ENCODE assay signal across 9 mouse cellular contexts in the genomic region with DNA sequence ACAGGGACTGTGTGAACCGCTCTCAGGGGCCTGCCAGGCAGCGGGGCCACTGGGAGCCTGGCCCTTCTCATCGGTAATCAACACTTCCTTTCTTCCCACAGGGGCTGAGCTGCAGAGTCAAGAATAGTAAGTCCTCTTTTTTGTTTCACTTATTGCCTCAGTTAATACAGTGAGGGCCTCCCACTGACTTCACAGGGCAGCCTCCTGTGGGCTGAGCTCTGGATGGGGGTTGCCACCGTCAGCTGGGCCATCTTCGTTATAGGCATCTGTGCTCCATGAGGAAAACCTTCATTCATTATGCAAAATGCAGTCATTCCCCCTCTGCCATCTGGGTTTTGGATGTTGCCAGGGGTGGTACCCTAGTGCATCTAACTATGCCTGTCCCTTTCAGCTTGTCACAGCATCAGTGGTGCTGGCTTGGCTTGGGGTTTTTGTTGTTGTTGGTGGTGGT. TPM values are rescaled to one million over a fixed set of nuclear protein-coding genes. Genes with fewer than 3 reads are reported as not detected.
DNase-seq lines count a peak whose midpoint lies in the region; ATAC-seq lines count a peak whose summit lies in the region.
"Had no signal": no experiment of that assay in that cellular context is flagged by ENCODE, and none has a peak within 500 bp of the region (broad histone marks: within the 10 kb centered on the region; RNA-seq: fewer than 3 reads in every experiment).

No protein-coding gene starts in this region.

- H3K4me2 ChIP-seq in embryonic facial prominence, embryonic 15.5 days (replicated peaks): no peak overlapping the region; the same call in 1 of the 2 replicates
- H3K4me2 ChIP-seq in hindbrain, embryonic 16.5 days (ENCODE audit: low read length): 0 out of 2 replicates have a peak overlapping the region, but pooled peaks have one; percentile 10
- H3K4me2 ChIP-seq in neural tube, embryonic 15.5 days: peak overlapping the region; percentile 27; the same call in 1 of the 2 replicates
- H3K4me2 ChIP-seq: limb, embryonic 12.5 days had no signal

- intact Hi-C loops in gastrocnemius, postnatal 14 days (cut with DNase I; ENCODE audit: low total_unique reads): no loop called here

- H3K36me3 ChIP-seq in embryonic facial prominence, embryonic 15.5 days: no peaks in the 10 kb centered on the region
- H3K36me3 ChIP-seq in hindbrain, embryonic 16.5 days (ENCODE audit: control insufficient read depth, insufficient read depth, low read length): no peaks in the 10 kb centered on the region
- no peaks in the 10 kb centered on the region for H3K36me3 ChIP-seq in neural tube, embryonic 15.5 days
- H3K36me3 ChIP-seq: limb, embryonic 12.5 days had no signal

- no peak overlapping the region for H3K9ac ChIP-seq in embryonic facial prominence, embryonic 15.5 days
- no peak overlapping the region for H3K9ac ChIP-seq in hindbrain, embryonic 16.5 days (ENCODE audit: low read depth, low read length)
- H3K9ac ChIP-seq in neural tube, embryonic 15.5 days (replicated peaks): no peak overlapping the region
- H3K9ac ChIP-seq: limb, embryonic 12.5 days had no signal

- 14% methylated on average over 5 of the region's 5 CpGs for WGBS in embryonic facial prominence, embryonic 15.5 days
- WGBS in hindbrain, embryonic 16.5 days: 4% methylated on average over 5 of the region's 5 CpGs
- WGBS in neural tube, embryonic 15.5 days: 2% methylated on average over 5 of the region's 5 CpGs

- H3K27me3 ChIP-seq in embryonic facial prominence, embryonic 15.5 days: no peaks in the 10 kb centered on the region
- H3K27me3 ChIP-seq in hindbrain, embryonic 16.5 days (replicated peaks; ENCODE audit: control insufficient read depth, insufficient read depth, low read length): no peaks in the 10 kb centered on the region
- H3K27me3 ChIP-seq in neural tube, embryonic 15.5 days (replicated peaks): no peaks in the 10 kb centered on the region
- H3K27me3 ChIP-seq: limb, embryonic 12.5 days had no signal

- H3K27ac ChIP-seq in embryonic facial prominence, embryonic 15.5 days (replicated peaks): peak overlapping the region; percentile 24; the same call in 1 of the 2 replicates
- H3K27ac ChIP-seq in hindbrain, embryonic 16.5 days (ENCODE audit: low read depth, low read length): peak overlapping the region; percentile 57
- peak overlapping the region; percentile 69 for H3K27ac ChIP-seq in neural tube, embryonic 15.5 days (replicated peaks)
- H3K27ac ChIP-seq: limb, embryonic 12.5 days had no signal

- no peak overlapping the region for H3K4me3 ChIP-seq in embryonic facial prominence, embryonic 15.5 days (replicated peaks)
- H3K4me3 ChIP-seq in hindbrain, embryonic 16.5 days (ENCODE audit: low read length): no peak overlapping the region
- H3K4me3 ChIP-seq in neural tube, embryonic 15.5 days (replicated peaks): no peak overlapping the region
- H3K4me3 ChIP-seq: limb, embryonic 12.5 days had no signal

- no peaks in the 10 kb centered on the region for H3K9me3 ChIP-seq in embryonic facial prominence, embryonic 15.5 days (replicated peaks)
- H3K9me3 ChIP-seq in hindbrain, embryonic 16.5 days (ENCODE audit: control insufficient read depth, low read length): no peaks in the 10 kb centered on the region
- H3K9me3 ChIP-seq in neural tube, embryonic 15.5 days (replicated peaks): no peaks in the 10 kb centered on the region
- H3K9me3 ChIP-seq: limb, embryonic 12.5 days had no signal

- peaks cover 24% of the 10 kb centered on the region for H3K4me1 ChIP-seq in embryonic facial prominence, embryonic 15.5 days
- H3K4me1 ChIP-seq in hindbrain, embryonic 16.5 days (ENCODE audit: control insufficient read depth, insufficient read depth, low read depth, low read length): peaks cover 17% of the 10 kb centered on the region
- H3K4me1 ChIP-seq in neural tube, embryonic 15.5 days: peaks cover 27% of the 10 kb centered on the region

- DNase-seq in right cerebral cortex, postnatal 10 days (ENCODE audit: low spot score in 2 of 2): peak; percentile 39 to 55
- no peak for DNase-seq in right cerebral cortex, postnatal 14 days
- no peak for DNase-seq in gastrocnemius, postnatal 14 days
- DNase-seq in yolk sac, embryonic 10.5 days (ENCODE audit: low spot score): no peak
- DNase-seq in urinary bladder, postnatal 25 days (ENCODE audit: low spot score): no peak

- ATAC-seq in embryonic facial prominence, embryonic 15.5 days (ENCODE audit: insufficient number of reproducible peaks, low FRiP score, low TSS enrichment, low read depth): peak; percentile 45; the same call in 1 of the 2 replicates
- ATAC-seq in hindbrain, embryonic 16.5 days: peak; percentile 74
- peak; percentile 66 for ATAC-seq in neural tube, embryonic 15.5 days (ENCODE audit: low FRiP score)

RNA-seq across cellular contexts. Expression of a gene that starts 9.0 kb away (rescaled TPM):
- 9.9 and 10.0 TPM in 2 replicates for polyA plus RNA-seq in embryonic facial prominence, embryonic 15.5 days (2015; fragmentation: Nextera tagmentation; extraction: Ambion mirVana)
- polyA plus RNA-seq in hindbrain, embryonic 16.5 days (2015; fragmentation: Nextera tagmentation; extraction: Ambion mirVana): 4.9 and 6.1 TPM in 2 replicates
- 4.0 and 10.4 TPM in 2 replicates for polyA plus RNA-seq in neural tube, embryonic 15.5 days (2015; fragmentation: Nextera tagmentation; extraction: Ambion mirVana)
- 1 to 10 TPM; 2.1 to 3.3 TPM for total RNA-seq in gastrocnemius, postnatal 14 days (2021)

RNA-seq across cellular contexts. Expression of a gene that starts 21.6 kb away (rescaled TPM):
- 0.24 and 0.28 TPM in 2 replicates for polyA plus RNA-seq in embryonic facial prominence, embryonic 15.5 days (2015; fragmentation: Nextera tagmentation; extraction: Ambion mirVana)
- 2.6 and 2.7 TPM in 2 replicates for polyA plus RNA-seq in hindbrain, embryonic 16.5 days (2015; fragmentation: Nextera tagmentation; extraction: Ambion mirVana)
- polyA plus RNA-seq in neural tube, embryonic 15.5 days (2015; fragmentation: Nextera tagmentation; extraction: Ambion mirVana): 2.1 and 2.3 TPM in 2 replicates
- under 1 TPM in 1 of 2 experiments, not detected in 1; 0.04 TPM for total RNA-seq in gastrocnemius, postnatal 14 days (2021)

RNA-seq across cellular contexts. Expression of a gene that starts 59.1 kb away (rescaled TPM):
- polyA plus RNA-seq in embryonic facial prominence, embryonic 15.5 days (2015; fragmentation: Nextera tagmentation; extraction: Ambion mirVana): 17.6 and 18.0 TPM in 2 replicates
- 16.1 and 16.6 TPM in 2 replicates for polyA plus RNA-seq in hindbrain, embryonic 16.5 days (2015; fragmentation: Nextera tagmentation; extraction: Ambion mirVana)
- 16.8 and 18.8 TPM in 2 replicates for polyA plus RNA-seq in neural tube, embryonic 15.5 days (2015; fragmentation: Nextera tagmentation; extraction: Ambion mirVana)
- 10 to 100 TPM; 21.0 to 25.2 TPM for total RNA-seq in gastrocnemius, postnatal 14 days (2021)

Comparison
In these comparisons a context has a peak if more than half of its experiments do, and no peak if none do; other contexts are left out.
1. DNase-seq: peak in right cerebral cortex, postnatal 10 days (2 of 2); none in right cerebral cortex, postnatal 14 days (single experiment), gastrocnemius, postnatal 14 days (single experiment), yolk sac, embryonic 10.5 days (single experiment) and urinary bladder, postnatal 25 days (single experiment).
2. Peak in every context shown above with its lines, with median percentiles within 50 percentile points of each other: ATAC-seq and H3K27ac ChIP-seq.